Mouse (Mus musculus) right cerebral cortex, postnatal 14 days (tissue): ENCODE results near the gene Ptprn2.

Source experiments
- DNase-seq: peaks from one replicate; pipeline ENCODE4 v3.0.0; 2022

The Ptprn2 gene

DNA sequence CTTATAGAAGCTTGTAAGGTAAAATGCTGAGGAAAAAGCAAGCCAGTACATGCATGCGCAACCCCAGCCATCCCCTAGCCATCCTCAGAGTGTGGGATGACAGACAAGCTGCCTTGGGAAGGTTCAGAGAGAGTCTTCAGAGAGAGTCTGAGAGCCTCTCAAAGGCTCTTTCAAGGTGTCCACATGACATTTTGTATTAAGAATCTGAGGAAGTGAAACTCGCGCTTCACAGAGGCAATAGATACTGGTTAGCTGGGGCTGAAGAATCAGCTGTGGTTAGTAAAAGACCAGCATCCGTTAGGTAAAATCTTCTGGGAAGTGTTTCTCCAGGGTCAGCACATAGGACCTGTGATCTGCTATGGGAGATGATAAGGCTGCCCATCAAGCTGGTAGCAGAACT is 110.2 kb downstream of the Ptprn2 start:
- no peak for DNase-seq

DNA sequence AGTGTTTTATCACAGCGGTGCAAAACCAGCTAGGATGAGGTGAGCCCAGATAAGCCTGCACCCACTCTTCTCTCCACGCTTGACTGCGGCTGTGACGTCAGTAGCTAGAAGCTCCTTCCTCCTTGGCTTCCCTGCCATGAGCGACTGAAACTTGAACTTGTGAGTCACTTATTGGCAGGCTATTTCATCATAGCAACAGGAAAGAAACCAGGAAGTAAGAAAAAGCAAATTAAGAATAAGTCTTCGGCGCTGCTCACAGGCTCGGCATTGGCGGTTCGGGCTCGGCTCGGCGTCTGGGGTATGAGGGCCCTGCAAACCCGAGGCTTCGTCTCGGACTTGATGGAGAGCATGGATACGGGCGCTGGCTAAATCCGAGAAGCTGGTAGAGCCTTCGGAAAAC is 111.5 kb downstream of the Ptprn2 start:
- DNase-seq, result no peak

DNA sequence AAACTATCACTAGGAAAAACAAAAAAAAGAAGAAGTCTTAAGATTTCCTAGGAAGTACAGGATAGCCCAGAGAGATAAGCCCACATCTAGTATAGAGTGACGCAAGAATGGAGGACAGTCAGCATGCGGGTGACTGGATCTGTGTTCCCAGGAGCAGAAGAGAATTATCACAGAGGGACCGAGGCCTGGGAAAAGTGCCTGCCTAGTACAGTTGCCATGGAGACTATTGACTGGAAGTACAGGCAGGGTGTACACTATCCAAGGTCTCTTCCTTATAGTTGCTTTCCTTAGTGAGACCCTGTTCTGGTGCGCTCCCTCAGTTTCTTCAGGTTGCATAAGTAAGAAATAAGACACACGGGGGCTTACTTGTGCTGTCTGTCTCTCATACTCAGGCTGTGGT is 112.2 kb downstream of the Ptprn2 start:
- DNase-seq, result no peak

DNA sequence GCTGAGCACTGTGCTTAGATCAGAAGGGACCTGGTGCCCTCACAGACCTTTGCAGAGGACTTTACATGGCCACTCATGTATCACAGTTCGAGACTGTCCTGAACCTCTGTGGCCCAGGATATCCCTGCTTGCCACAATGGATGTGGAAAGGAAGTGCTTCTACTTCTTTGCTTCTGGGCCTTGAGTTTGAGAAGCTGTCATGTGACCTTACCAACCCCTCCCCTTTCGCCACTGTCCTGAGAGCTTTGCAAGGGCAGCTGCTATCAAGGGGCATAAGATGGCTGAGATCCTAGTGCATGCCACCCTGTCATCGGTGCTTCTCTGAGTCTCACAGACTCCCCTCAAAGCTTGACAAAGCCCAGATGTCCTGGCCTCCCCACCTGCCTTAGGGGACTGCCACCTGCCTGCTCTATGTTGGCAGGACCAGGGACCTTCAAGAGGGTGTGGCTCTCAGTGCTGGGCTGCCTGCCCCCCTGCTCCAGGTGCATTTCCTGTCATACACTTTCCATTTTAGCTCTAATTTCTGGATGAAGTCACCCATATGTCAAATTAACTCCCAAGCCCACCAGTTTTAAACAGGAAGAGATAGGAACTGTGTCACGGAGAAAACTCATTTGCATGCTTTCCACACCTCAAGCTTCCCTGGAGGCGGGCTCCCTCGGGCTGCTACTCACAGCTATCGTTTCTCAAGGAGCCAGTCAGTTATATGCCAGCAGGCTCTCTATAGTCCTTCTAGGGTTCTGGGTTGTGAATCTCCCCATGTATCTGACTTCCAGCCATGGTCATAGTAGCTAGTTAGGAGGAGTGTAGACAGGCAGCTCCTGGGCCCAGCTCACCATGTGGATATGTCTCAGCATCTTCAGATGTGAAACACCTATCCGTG is 112.8 kb downstream of the Ptprn2 start:
- peak; percentile 42 for DNase-seq

DNA sequence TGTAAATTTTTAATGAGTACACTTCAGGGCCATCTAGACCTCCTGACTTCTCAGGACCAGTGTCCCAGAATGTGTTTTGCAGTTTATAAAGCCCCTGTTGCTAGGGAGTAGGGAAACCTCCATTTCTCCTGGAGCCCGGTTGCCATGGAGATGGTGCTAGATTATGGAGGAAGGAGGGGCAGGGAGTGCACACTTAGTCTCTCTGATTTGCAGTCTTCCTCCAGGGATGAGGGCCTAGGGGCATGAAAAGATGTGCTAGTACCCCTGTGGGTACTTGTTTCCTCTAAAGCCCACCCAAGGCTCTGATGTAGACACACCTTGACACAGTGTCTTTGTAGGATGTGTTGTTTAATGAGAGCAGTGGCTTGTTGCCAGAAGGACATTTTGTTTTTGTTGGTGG is 114.0 kb downstream of the Ptprn2 start:
- DNase-seq, result peak; percentile 72

DNA sequence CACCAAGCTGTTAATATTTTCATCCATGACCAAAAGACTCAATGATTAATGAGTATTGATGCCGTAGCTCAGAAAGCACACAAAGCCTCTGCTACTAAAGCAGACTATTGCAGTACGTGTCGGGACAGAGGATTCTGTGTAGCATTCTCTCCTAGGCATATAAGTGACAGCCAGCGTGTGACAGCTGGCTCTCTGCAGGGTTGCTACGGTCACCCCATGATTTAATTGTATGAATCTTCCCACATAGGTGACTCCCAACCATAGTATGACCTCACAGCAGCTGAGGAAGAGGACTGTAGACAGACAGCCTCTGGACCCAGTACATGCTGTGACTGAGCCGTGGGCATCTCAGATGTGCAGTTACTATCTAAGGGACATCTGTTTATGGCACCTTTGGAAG is 114.5 kb downstream of the Ptprn2 start:
- no peak for DNase-seq

DNA sequence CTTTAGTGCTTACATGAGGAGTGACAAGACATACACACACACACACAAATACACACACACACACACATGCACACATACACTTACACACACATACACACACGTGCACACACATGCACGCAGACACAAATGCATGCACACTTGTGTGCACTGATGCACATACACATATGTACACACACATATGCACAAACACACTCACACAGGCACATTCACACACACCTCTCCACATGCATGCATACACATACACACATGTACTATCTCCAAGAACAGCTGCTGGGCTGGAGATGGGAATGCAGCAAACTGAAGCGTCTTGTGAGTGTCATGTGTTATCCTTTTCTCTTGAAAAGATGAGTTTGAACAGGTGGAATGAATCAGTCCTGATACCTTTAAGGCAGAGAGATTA is 115.9 kb downstream of the Ptprn2 start:
- DNase-seq, result no peak

DNA sequence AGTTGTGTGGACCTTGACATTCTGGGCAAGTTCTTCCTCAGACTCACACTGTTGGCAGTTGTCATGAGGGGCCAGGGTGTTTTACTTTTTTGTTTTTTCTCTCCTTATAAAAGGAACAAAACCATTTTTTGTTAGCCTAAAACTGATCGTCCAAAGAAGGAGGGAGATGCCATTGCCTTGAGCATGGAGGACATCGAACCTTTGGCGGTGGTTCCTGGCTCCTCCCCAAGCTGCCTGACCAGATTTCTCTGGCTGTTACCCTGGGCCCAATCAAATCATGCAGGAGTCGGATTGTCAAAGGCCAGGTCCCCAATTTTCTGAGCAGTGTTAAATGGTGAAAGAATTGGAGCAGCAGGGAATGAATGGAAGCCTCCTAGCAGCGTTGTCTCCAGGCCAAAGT is 116.4 kb downstream of the Ptprn2 start:
- no peak for DNase-seq

DNA sequence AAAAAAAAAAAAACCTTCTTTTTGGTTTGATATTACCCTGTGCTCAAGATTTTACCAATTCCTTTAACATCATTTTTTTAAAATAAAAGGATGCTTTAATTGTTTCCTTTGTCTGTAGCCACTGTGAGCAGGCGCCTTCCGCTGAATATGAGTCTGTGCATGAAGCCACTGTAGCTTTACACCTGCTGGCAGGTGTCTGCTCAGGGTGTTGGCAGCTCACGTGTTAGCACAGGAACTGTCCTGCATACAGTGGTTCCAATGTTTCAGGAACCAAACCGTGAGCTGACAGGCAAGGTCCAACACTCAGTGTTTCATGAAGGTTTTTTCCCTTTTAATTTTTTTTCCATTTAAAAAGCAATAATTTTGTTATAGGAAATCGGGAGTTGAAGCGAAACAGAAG is 123.1 kb downstream of the Ptprn2 start:
- no peak for DNase-seq

DNA sequence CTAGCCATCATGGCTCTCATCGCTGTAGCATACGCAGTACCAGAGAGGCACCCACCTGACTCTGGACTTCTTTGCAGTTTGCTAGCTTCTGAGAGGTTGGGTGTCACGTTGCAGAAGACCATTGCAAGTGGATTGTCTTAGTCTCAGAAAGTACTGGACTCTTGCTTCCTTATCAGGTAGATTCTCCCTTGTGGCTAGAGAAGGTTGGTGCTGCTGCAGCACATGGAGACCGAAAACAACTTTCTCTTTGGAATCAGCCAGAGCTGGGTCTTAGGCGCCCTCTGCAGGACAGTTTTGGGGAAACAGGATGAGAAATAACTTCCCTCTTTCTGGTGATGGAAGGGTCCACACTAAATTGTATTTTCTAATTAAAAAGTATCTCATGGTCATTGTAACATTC is 134.3 kb downstream of the Ptprn2 start:
- peak; percentile 87 for DNase-seq

DNA sequence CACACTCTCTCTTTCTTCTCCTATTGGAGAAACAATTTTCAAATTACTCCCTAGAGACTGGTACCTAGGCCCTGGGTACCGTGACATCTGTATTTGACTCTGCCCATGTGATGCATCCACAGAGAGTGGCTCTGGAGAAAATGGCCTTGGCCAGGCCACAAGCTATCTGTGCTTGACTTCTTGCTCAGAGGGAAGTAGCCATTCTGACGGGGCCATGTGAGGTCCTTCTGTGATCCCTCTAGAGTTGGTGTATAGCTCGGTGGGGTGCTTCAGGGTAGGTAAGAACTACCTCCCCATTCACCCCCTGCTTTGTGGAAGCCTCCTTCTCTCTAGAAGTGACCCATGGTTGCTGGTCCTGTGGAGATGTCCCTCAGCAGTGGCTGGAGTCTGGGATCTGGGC is 134.8 kb downstream of the Ptprn2 start:
- no peak for DNase-seq

DNA sequence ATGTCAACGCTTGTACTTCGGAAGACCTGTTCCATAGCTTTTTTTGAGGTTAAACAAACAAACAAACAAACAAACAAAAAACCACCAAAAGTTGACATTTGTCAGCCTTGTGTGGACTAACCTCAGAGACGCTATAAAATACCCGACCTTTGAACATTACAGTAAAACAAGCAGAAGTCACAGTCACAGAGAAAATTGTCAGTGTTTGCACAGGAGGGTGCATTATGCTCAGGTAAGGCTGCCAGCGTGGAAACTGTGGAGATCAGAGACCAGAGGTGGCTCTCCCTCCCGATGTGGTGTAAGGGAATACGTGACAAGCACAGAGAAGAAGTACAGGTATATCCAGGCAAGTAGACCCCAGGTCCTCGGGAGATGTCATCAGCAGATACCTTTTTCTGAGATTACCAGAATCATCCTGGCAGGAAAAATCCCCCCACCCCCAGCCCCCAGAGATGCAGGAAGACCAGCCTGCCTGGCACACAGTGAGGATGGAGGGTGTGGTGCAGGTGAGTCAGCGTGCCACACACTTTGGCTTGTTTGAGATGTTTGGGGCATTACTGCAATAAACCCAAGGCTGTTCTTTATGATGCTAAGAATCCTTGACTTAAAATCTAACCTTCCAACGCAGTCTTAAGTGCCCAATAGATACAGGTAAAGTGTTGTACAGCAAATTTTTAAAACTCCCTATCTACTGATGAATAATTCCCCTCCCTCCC is 136.0 kb downstream of the Ptprn2 start:
- no peak for DNase-seq

DNA sequence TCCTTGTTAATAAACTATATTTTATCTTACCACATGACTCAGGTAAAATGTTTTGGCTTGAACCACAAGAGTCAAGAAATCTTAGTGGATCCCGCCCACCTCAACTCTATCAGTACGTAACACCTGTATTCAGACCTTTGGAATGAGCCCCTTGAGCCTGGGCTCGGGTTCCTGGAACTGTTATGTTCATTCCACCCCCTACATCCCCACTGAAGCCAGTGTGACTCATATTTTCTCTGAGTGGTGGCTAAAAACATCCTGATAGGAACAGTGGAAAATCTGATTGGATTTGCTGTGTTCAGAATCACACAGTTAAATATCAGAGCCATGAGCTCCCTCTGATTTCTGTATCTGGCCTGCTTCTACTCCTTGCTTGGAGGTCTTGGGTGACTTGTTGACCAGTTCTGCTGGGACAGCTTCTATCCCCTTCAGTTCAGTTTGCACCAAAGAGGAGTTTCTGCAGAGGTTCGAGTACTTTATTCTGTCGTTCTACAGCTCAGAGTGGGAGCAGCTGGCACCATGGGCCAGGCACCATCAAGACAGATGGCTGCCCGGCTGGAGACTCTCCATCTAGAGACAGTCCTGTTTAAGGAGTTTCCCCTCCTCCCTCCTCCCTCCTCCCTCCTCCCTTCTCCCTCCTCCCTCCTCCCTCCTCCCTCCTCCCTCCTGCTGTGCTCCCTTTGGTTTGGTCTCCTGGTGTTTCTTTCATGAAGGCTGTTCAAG is 137.3 kb downstream of the Ptprn2 start:
- peak; percentile 62 for DNase-seq

DNA sequence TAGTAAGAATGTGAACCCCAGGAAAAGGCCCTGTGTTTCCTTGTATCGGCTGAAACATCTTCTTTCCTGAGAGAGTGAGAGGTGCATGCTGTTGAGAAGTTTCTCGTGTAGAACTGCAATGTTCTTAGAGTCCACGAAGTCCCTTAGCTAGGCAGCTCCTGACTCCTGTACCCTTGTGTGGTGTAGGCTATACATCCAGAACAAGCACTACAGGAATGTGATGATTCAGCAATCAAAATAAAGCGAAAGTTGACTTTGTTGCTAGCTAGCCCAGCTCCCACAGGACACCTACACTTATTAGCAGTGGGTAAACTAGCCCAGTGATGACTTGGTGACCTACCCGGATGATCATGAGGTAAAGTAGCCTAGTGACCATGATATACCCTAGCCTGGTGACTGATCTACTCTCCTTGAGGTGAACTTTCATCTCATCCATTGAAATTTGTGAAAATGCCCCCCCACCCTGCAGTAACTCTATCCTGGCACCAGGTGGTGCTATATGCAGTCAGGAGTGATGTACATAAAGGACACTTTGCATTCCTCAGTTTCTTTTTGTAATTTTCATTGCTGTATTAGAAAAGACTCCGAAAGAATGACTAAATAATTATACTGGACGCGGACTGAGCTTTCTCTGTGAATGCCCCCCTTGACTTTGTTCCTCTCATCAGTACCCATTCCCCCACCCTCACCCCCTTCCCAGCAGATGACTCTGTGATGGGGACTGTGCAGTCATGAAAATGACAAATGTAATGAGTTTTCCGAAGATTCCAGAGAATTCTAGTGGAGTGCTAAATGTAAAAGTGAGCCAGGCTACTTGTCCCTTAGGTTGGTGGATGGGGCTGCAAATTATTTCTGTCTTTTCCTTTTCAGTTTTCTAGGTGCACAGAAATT is 140.1 kb downstream of the Ptprn2 start:
- no peak for DNase-seq

DNA sequence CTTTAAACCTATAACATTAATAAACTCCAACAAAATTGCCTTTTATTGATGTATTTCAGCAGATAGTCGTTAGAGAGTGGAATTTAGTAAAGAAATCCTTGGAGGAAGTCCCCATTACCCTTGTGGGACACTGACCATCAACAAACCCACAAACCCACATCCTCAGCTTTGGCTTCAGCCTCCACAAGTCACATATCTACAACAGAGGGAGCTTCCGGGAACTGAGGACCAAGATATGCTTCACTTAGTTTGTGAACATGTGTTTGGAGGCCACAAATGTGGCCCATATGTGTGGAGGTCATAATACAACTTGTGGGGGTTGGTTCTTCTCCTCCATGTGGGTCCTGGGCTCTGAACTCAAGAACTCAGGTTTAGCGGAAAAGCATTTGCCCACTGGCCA is 143.5 kb downstream of the Ptprn2 start:
- DNase-seq, result no peak

DNA sequence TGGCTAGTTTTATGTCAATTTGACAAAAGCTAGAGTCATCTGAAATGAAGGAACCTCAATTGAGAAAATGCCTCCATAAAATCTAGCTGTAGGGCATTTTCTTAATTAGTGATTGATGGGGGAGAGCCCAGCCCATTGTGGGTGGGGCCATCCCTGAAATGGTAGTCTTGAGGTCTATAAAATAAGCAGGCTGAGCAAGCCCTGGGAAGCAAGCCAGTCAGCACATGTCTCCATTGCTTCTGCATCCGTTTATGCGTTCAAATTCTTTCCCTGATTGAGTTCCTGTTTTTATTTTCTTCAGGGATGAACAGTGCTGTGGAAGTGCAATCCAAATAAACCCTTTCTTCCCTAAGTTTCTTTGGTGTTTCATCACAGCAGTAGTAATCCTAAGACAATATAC is 152.0 kb downstream of the Ptprn2 start:
- no peak for DNase-seq

DNA sequence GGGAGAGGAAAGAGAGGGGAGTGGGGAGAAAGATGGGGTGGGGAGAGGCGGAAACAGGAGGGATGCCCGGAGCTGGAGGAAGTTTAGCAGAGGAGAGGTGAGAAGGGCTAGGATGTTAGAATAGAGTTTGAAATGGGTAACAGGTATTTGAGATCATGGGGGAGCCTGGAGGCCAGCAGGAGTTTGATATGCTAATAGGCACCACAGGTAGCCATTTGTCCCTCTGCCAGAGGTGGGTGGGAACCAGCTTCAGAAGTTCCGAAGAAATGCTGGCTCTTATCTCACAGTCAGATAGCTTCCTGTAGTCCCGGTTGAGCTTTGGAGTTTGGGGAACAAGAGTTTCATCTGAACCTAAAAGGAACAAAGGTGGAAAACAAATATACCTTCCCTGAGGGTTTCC is 155.4 kb downstream of the Ptprn2 start:
- no peak for DNase-seq

DNA sequence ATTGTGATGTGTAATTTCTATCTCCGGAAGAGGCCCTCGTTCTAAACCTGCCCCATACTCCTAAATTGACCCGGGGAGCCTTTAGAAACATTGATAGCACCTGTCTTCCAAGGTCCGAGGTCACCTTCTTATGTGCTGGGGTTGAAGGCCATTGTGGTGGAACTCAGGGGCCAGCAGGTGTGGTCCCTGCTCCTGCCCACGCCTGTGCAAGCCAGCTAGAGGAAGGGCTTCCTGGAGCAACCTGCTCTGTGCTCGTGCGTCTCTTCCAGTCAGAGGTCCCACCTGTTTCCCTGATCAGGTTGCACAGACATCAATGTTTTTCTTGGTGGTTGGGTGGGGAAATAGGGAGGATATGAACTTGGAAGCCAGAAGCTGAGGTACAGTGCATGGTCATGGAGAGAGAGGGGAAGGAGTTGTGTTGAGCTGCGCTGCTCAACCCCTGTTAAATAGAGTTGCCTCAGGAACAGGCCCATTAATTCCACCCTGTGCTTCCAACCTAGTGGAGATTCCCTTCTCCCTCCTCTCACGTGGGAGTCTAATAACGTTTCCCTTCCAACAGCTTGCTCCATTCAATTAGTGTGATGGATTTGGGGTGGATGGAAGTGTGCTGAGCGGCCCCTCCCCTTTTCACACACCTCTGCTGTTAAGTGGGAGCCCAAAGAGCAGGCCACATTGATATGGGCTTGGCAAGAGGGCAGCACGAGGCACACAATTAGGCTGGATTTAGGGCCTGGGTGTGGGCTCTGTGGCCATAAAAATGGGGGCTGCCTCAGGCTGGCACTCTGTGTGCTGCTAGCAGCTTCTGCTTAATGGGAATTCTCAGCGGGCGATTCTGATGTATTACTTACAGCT is 156.0 kb downstream of the Ptprn2 start:
- DNase-seq, result no peak

DNA sequence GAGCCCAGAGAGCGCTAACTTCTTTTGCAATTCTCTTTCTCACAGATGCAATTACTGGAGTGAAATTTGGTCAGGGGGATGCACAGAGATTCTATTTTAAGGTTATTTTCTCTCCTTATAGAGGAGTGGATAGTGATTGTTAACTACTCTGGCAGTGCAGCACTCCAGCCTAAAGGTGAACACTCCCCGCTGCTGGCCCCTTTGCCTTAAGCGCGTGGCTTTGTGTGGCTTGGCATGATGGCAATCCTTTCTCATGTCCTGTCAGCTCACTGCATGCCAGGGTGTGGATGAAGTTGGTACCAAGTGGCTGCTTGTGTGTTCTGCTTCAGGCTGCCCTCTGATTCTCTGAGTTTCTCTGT is 156.7 kb downstream of the Ptprn2 start:
- no peak for DNase-seq

DNA sequence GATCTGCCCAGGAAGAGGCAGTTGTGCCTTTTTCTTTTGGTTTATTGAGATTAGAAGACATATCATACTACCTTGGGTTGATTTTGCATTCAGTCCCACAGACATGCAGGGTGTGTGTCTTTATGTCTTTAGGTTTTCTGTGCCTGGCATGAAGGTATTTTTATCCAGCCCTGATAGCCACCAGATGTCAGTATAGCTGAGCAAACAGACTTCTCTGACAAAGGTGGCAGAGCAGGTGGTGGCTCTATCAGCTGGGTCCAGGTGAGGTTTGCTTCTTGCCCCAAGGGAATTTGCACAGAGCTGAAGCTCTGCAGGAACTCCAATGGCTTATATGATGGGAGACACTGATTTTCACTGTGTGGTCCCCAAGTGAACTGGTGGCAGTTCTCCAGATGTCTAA is 161.3 kb downstream of the Ptprn2 start:
- no peak for DNase-seq

DNA sequence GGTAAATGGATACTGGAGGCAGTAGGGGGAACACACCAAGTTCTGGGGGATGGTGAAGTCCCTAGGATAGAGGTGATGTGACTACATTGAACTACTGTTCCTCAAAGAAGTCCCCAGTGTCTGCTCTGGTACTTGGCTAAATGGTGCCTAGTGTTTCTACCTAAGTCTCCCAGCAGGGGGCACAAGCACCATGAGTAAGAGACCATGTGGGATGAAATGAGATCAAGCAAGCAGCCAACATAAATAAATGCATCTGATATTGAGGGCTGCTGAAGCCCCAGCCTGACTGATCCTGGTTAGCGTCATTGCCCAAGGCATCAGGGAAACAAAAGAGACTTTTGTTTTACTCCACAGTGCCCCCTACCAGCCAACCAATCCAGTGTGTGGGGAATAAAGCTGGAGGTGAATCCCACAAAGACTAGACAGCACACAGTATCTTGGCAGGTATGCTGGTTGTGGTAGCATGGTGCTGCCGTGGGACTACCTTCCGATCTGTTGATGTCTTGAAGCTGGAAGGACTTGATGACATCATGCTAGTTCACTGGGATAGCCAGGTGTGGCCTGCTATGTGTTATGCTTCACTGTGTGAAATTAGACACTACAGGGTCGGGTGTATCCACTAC is 163.2 kb downstream of the Ptprn2 start:
- DNase-seq, result peak; percentile 72
